Mouse (Mus musculus) CH12F3 (cell line): ENCODE data around the gene Nek3.
"Not testable (repeated sequence)": the region's sequence is repeated elsewhere in the genome, so short reads cannot be mapped to it uniquely, and the experiment has no call there.

Experiments
- in situ Hi-C: fragments of 300-500 bp; cut with MboI; formaldehyde crosslinking; loops from 2 replicates; pipeline ENCODE4 v1.14.3; 2020; ENCODE audit warnings: low sequenced_read_pairs

Nek3 gene

DNA sequence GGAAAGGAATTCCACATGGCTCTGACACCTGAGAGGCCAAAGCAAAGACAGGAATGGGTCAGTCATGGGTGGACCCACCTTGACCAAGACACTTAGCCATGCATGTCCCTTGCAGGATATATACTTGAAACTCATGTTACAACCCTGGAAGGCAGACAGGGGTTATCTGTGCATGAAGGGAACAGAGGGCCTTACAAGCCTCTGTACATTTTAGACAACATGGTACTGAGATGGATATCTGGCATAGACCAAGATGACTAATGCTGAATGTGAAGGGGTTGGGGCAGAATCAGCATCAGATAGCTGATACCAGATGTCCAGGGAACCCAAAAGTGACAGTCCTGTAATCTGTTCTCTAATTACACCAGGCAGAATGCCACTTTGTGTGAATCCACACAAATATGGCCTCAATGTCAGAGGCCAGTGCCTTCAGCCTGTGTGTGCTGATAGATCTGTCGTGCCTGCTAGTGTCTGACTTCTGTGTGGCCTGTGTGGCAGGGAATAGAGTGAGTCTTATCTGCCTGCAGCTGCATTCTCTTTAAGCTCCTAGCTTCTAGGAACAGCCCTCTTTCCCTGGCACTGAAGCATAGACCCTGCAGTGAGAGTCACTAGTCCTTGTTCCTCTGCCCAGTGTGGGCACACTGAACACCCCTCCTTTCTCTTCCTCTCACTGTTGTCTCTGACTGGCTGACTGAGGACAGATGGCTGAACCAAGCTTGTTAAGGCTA lies 22.3 kb downstream of the Nek3 start:
- in situ Hi-C loops = no loop called here

- in situ Hi-C loops = no loop called here
Measured at GRCm38 (mm10) chr8:22142592-22142991, 23.6 kb downstream of the Nek3 start.

DNA sequence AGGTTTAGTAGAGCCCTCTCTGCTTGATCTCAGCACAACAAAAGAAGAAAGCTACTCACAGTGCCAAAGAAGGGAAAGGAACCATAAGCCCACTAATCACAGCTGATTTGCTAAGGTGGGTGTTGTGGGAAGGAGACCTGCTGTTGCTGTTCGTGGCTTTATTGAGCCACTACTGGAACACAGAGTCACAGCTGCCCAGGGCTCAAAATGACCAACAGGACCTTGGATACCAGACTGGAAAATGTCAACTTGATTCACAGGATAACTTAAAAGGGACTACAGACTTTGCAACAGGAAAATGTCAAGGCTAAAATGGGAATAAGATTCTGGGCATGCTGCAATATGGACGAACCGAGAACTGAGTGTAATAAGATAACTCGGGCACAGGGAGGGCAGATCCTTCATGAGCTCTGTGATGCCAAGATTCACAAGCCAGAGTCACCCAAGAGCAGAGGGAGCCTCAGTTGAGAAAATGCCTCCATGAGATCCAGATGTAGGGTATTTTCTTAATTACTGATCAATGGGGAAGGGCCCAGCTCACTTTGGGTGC lies 24.3 kb downstream of the Nek3 start:
- in situ Hi-C loops = no loop called here

DNA sequence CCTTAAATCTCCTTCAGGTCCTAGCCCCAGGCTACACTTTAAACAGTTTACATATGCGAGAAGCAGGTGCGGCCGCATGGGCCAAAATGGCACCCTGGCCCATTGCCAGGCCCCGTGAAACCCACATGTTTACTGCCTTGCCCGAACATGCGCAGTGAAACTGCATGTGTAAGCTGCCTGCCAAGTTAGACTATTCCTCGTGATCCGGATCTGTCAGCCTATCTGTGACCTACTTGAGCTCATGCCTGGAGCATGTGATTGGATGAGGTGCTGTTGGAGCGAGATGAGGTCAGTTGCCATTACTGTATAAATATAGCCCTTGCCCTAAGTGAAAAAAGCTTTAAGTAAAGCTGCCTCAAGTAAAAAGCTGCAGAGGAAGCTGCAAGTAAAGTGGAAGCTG lies 29.8 kb downstream of the Nek3 start:
- in situ Hi-C loops = not testable (repeated sequence)

DNA sequence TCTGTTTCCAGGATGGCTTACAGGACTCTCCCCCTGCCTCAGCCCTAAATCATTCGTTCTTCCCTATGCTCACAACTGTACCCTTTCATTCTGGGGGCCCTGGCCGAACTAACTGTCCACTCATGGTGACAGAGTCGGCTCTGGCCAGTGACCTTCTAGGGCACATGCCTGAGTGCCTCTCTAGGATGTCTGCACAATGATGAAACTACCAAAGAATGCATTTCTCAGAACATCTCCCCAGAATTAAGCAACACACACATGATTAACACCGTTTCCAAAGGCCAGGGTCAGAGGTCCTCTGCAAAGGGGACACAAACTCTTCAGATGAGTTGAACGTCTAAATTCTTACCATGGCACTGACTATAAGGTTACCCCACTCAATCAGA lies 31.5 kb downstream of the Nek3 start:
- in situ Hi-C loops = no loop called here

DNA sequence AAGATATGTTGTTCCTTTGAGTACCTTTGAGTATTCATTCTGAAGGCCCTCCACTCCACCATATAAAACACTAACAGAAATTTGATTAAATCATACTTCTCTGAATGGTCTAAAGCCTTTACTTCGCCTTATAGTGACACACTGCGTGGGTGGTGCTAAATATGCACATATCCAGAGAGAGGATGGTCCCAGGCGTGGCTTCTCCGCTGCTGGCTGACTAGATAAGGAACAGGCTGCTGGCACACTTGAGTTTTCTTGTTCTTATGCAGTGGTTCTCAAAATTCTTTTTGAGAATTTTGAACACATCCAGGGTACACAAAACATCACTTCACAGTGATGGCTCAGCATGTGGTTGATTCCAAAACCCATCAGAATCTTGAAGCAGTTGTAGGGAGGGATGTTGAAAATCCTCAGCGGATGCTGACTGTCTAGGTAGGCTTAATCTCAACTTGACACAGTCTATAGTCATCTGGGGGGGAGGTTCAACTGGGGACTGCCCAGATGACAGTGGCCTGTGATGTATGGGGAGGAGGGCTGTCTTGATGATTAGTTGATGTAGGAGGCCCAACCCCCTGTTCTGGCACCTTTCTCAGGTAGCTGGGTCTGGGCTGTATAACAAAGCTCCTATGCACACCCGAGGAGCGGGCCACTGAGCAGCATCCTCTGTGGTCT lies 32.0 kb downstream of the Nek3 start:
- in situ Hi-C loops = no loop called here

DNA sequence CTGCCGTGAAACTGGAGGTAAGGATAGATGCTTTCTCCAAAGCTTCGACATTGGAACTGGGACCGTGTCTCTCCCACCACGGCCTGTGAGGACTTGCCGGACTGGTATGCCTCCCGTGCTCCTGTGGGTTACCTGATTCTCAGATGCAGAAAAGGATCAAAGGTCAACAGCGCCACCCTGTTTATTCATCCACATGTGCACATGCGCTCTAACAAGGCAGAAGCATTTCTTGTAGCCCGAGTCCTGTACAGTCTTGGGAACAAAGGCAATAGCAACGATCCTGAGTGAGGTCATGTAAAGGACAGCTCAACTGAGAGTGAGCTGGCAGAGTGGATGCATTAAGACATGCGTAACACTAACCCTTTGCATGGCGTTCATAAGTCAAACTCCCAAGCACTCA lies 34.2 kb downstream of the Nek3 start:
- in situ Hi-C loops = no loop called here

DNA sequence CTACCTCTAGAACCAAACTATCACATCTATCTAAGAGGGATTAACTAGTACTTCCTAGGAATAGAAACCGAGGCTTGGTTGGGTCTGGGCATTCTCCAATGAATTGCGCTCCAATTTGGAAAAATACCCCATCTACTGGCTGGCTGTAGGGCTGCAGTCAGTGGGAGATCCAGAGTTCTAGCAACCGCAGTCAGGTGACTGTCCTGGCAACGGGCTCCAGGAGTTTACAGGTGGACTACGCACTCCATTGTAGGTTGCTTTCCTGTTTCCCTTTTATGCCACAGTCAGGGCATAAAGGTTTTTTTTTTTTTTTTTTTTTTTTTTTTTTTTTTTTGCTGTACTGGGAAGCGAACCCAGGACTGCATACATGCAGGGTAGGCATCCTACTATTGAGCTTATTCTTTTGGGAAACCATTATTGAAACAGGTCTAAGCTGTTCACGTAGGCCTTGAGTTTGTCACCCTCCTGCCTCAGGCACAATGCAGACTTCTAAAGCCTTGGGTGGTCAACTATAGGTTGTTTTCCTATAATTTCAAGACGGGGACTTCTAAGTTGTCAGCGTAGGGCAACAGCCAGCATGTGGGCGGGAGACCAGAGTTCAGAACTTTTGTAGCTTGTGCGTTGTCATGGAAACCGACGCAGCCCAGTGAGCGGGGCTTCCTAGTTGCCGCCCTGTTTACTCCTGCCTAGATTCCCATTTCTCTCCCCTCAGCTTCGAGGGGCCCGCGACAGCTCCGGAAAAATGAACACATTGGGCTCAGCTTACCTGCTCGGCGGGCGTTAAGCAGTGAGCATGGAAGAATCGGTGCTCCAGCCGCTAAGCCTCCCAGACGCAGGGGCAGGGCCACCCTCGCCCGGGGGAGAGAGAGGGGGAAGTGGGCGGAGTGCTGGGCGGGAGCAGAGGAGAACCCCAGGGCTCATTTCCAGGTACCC lies 41.7 kb downstream of the Nek3 start, which contains the start of gene Nek5:
TSS of gene Nek5 (minus strand) at position 834 of the 933 bp plus-strand sequence.
- in situ Hi-C loops = no loop called here

GRCm38 (mm10) chr8:22107020-22107419 lies 59.2 kb downstream of the Nek3 start:
- in situ Hi-C loops = no loop called here

- in situ Hi-C loops = no loop called here
Measured at GRCm38 (mm10) chr8:22091568-22091967, 74.7 kb downstream of the Nek3 start.

DNA sequence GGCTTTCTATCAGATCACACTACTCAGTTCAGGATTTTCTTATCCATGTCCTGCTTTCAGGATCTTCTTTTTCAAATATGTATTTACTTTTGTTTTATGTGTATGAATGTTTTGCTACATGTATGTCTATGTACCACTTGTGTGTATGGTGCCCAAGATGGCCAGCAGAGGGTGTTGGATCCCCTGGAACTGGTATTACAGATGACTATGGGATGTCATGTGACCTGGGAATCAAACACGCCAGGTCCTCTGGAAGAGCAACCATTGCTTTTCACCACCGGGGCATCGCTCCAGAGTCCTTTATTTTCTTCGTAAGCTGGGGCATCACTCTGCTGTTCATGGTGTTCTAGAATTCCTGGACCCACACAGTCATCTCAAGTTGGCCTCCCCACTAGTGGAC lies 77.0 kb downstream of the Nek3 start:
- in situ Hi-C loops = no loop called here

- in situ Hi-C loops = no loop called here
Measured at GRCm38 (mm10) chr8:22079313-22080007, 86.8 kb downstream of the Nek3 start.
